In genomic region chr12:103673179-103673578, GRCm38 (mm10) we compare ENCODE assay signal across 16 mouse cellular contexts. TPM values are rescaled to one million over a fixed set of nuclear protein-coding genes. Genes with fewer than 3 reads are reported as not detected.
A peak's percentile ranks its signal among the peaks of the same experiment; 100 is the strongest.
DNase-seq lines count a peak whose midpoint lies in the region; ATAC-seq lines count a peak whose summit lies in the region.
"Had no signal": no experiment of that assay in that cellular context is flagged by ENCODE, and none has a peak within 500 bp of the region (broad histone marks: within the 10 kb centered on the region; RNA-seq: fewer than 3 reads in every experiment).

No protein-coding gene starts in this region.

- H3K4me1 ChIP-seq in embryonic facial prominence, embryonic 14.5 days (ENCODE audit: control insufficient read depth, insufficient read depth, low read length) = no peaks in the 10 kb centered on the region
- no peaks in the 10 kb centered on the region for H3K4me1 ChIP-seq in embryonic facial prominence, embryonic 10.5 days

- ATAC-seq in embryonic facial prominence, embryonic 14.5 days (ENCODE audit: low read depth) = peak; percentile 47; the same call in 1 of the 2 replicates

- no peaks in the 10 kb centered on the region for H3K27me3 ChIP-seq in embryonic facial prominence, embryonic 14.5 days (replicated peaks; ENCODE audit: control insufficient read depth, insufficient read depth, low read length)
- H3K27me3 ChIP-seq in embryonic facial prominence, embryonic 10.5 days (replicated peaks; ENCODE audit: low read depth, poor library complexity, severe bottlenecking) = no peaks in the 10 kb centered on the region

- H3K4me3 ChIP-seq in embryonic facial prominence, embryonic 14.5 days (ENCODE audit: low read depth, low read length) = no peak overlapping the region
- no peak overlapping the region for H3K4me3 ChIP-seq in embryonic facial prominence, embryonic 10.5 days

- DNase-seq in embryonic facial prominence, embryonic 14.5 days (ENCODE audit: low spot score) = peak; percentile 64
- DNase-seq in embryonic facial prominence, embryonic 10.5 days (ENCODE audit: low spot score) = no peak
- peak; percentile 25 for DNase-seq in ovary, adult 18-20 months (ENCODE audit: low spot score)
- DNase-seq in ovary, postnatal 36 days (ENCODE audit: low spot score) = no peak
- DNase-seq in lung, adult 18-20 months = peak; percentile 20 to 56
- DNase-seq in skeletal muscle tissue, adult 2 months (ENCODE audit: low read depth, low spot score) = peak; percentile 72
- no peak for DNase-seq in layer of hippocampus, adult 18-20 months (ENCODE audit: low spot score in 2 of 2)
- DNase-seq in right cerebral cortex, postnatal 25 days = no peak
- DNase-seq: cerebellum, adult 8-10 months had no signal

- WGBS in embryonic facial prominence, embryonic 14.5 days = 53% methylated on average over 2 of the region's 2 CpGs
- WGBS in embryonic facial prominence, embryonic 10.5 days = 90% methylated on average over 2 of the region's 2 CpGs

- H3K36me3 ChIP-seq in embryonic facial prominence, embryonic 14.5 days (ENCODE audit: control insufficient read depth, insufficient read depth, low read length) = no peaks in the 10 kb centered on the region
- no peaks in the 10 kb centered on the region for H3K36me3 ChIP-seq in embryonic facial prominence, embryonic 10.5 days (replicated peaks)

- no peaks in the 10 kb centered on the region for H3K9me3 ChIP-seq in embryonic facial prominence, embryonic 14.5 days (ENCODE audit: control insufficient read depth, low read length)
- H3K9me3 ChIP-seq in embryonic facial prominence, embryonic 10.5 days = no peaks in the 10 kb centered on the region

- H3K9ac ChIP-seq in embryonic facial prominence, embryonic 14.5 days (ENCODE audit: low read depth, low read length) = no peak overlapping the region

- H3K27ac ChIP-seq in embryonic facial prominence, embryonic 14.5 days (replicated peaks; ENCODE audit: low read depth, low read length) = no peak overlapping the region
- H3K27ac ChIP-seq in embryonic facial prominence, embryonic 10.5 days (replicated peaks) = no peak overlapping the region

- no peak overlapping the region for H3K4me2 ChIP-seq in embryonic facial prominence, embryonic 14.5 days (ENCODE audit: low read depth, low read length)

RNA-seq across cellular contexts. Expression of gene Serpina16, which starts 2.8 kb away (rescaled TPM):
- not detected in 2 replicates for polyA plus RNA-seq in embryonic facial prominence, embryonic 14.5 days (2014; fragmentation: Nextera tagmentation; extraction: Ambion mirVana)
- polyA plus RNA-seq in embryonic facial prominence, embryonic 10.5 days (2016; fragmentation: Nextera tagmentation; extraction: Ambion mirVana) = not detected in 2 replicates
- not detected for total RNA-seq in layer of hippocampus, adult 18-20 months (2021)
- total RNA-seq: adrenal gland, adult 18-20 months; left cerebral cortex, postnatal 14 days; megakaryocyte, adult 5-6 weeks; MEL had no signal
- polyA plus RNA-seq: embryonic facial prominence, embryonic 11.5 days; heart, embryonic 16.5 days; kidney, embryonic 14.5 days had no signal

RNA-seq across cellular contexts. Expression of gene Serpina6, which starts 16.2 kb away (rescaled TPM):
- 0.24 and 0.25 TPM in 2 replicates for polyA plus RNA-seq in embryonic facial prominence, embryonic 14.5 days (2014; fragmentation: Nextera tagmentation; extraction: Ambion mirVana)
- polyA plus RNA-seq in embryonic facial prominence, embryonic 10.5 days (2016; fragmentation: Nextera tagmentation; extraction: Ambion mirVana) = not detected in 2 replicates
- not detected for total RNA-seq in layer of hippocampus, adult 18-20 months (2021)
- total RNA-seq: left cerebral cortex, postnatal 14 days; megakaryocyte, adult 5-6 weeks; MEL had no signal

RNA-seq across cellular contexts. Expression of gene Serpina1f, which starts 22.1 kb away (rescaled TPM):
- not detected in 2 replicates for polyA plus RNA-seq in embryonic facial prominence, embryonic 14.5 days (2014; fragmentation: Nextera tagmentation; extraction: Ambion mirVana)
- polyA plus RNA-seq in embryonic facial prominence, embryonic 10.5 days (2016; fragmentation: Nextera tagmentation; extraction: Ambion mirVana) = not detected in 2 replicates
- total RNA-seq in layer of hippocampus, adult 18-20 months (2021) = not detected
- total RNA-seq: adrenal gland, adult 18-20 months; left cerebral cortex, postnatal 14 days; megakaryocyte, adult 5-6 weeks; MEL had no signal
- polyA plus RNA-seq: embryonic facial prominence, embryonic 11.5 days; heart, embryonic 16.5 days; kidney, embryonic 14.5 days had no signal

RNA-seq across cellular contexts. Expression of gene Serpina10, which starts 41.9 kb away (rescaled TPM):
- polyA plus RNA-seq in embryonic facial prominence, embryonic 14.5 days (2014; fragmentation: Nextera tagmentation; extraction: Ambion mirVana) = not detected in 2 replicates
- polyA plus RNA-seq in embryonic facial prominence, embryonic 10.5 days (2016; fragmentation: Nextera tagmentation; extraction: Ambion mirVana) = not detected in 2 replicates
- total RNA-seq in layer of hippocampus, adult 18-20 months (2021) = not detected
- total RNA-seq: adrenal gland, adult 18-20 months; left cerebral cortex, postnatal 14 days; megakaryocyte, adult 5-6 weeks had no signal
- polyA plus RNA-seq: heart, embryonic 16.5 days; kidney, embryonic 14.5 days had no signal

Comparison
In these comparisons a context has a peak if more than half of its experiments do, and no peak if none do; other contexts are left out.
1. DNase-seq: peak in embryonic facial prominence, embryonic 14.5 days (single experiment), ovary, adult 18-20 months (single experiment), lung, adult 18-20 months (2 of 2) and skeletal muscle tissue, adult 2 months (single experiment); none in embryonic facial prominence, embryonic 10.5 days (single experiment), ovary, postnatal 36 days (single experiment), layer of hippocampus, adult 18-20 months (0 of 2) and right cerebral cortex, postnatal 25 days (single experiment).